Mouse (Mus musculus) bone marrow macrophage, adult 2 months (primary cell): ENCODE data around the gene Camk2b.
"Not testable (repeated sequence)": the region's sequence is repeated elsewhere in the genome, so short reads cannot be mapped to it uniquely, and the experiment has no call there.

Experiments
- CTCF ChIP-seq: IDR thresholded peaks from 2 replicates; pipeline ENCODE4 v1.5.1; 2012; ENCODE audit warnings: low read depth, mild to moderate bottlenecking, low read length, moderate library complexity
- POLR2A ChIP-seq: IDR thresholded peaks from 2 replicates; pipeline ENCODE4 v1.6.1; 2012; ENCODE audit warnings: mild to moderate bottlenecking, low read depth, low read length, borderline replicate concordance

GRCm38 (mm10) chr11:6096637-6097036 lies 30.5 kb upstream of the Camk2b start:
- TF ChIP-seq POLR2A, CTCF: not testable (repeated sequence)
